Mouse (Mus musculus): ENCODE results near the gene Smc4.

The Smc4 gene

DNA sequence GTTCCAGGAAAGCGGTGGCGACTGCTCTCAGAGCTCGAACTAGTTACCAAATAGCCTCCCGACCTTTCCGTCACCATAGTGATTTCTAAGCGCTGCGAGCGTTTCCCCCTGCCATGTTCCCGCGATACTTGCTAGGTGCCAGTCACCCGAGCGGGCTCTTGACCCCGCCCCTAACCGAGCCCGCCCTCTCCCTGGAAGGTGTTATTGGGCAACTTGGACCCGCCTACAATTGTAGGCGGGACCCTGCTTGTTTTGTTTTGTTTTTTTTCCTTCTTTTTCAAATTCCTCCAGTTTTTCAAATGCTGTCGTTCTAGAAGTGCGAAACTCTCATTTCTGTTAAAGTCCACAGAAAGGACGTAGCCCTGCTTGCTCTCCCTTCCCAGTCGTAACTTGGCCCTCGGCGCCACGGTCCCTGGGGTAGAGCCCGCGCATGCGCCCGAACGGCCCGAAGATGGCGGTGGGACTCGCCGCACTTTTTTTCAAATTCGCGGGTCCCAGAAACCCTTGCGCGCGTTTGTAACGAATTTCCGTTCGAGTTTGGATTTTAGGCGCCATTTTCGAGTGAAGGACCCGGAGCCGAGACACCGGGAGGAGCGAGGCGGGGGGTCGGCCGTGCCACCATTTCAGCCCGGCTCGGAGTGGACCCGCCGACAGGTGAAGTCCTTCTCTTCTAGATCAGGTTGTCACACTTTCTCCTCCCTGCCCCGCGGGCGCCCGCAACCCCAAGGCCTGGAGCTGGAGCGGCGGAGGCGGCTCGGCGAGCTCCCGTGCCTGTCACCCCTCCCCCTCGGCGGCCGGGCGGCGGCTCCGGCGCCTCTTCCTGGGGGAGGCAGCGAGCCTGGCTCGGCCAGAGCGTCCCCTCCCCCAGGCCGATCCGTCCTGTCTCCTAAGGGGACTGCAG, at the start of gene Smc4, which contains the start of gene Ift80:
Gene Smc4, plus strand, starts transcription at position 302 of the 901 bp plus-strand sequence.
Gene Ift80, minus strand, starts transcription at position 134 of the 901 bp plus-strand sequence.
- in situ Hi-C loops (cut with MboI; ENCODE audit: unreplicated experiment in 2 of 2) = loop anchor here in 1 of 2 experiments (5.0 to 10.0 kb wide), 2 partner anchors 38 to 120 kb away; partner anchors contain the start of genes Kpna4 and Trim59

GRCm38 (mm10) chr3:68956454-68956853, 48.1 kb upstream of the Smc4 start:
- in situ Hi-C loops (cut with MboI; ENCODE audit: unreplicated experiment in 2 of 2) = loop anchor here (5.0 to 25.0 kb wide), 7 partner anchors 212 to 956 kb away; partner anchors contain the start of genes Ppm1l (in 2 of the 2) and Schip1 (in 2 of the 2)

- in situ Hi-C loops (cut with MboI; ENCODE audit: unreplicated experiment in 2 of 2) = loop anchor here (5.0 to 25.0 kb wide), 7 partner anchors 213 to 955 kb away; partner anchors contain the start of genes Ppm1l (in 2 of the 2) and Schip1 (in 2 of the 2)
Measured at GRCm38 (mm10) chr3:68957413-68957812, 47.1 kb upstream of the Smc4 start.

- in situ Hi-C loops (cut with MboI; ENCODE audit: unreplicated experiment in 2 of 2) = loop anchor here (5.0 to 25.0 kb wide), 7 partner anchors 98 to 948 kb away; partner anchors contain the start of genes Ppm1l (in 2 of the 2) and Schip1 (in 2 of the 2)
Measured at GRCm38 (mm10) chr3:68964682-68965081, 39.9 kb upstream of the Smc4 start.

- in situ Hi-C loops (cut with MboI; ENCODE audit: unreplicated experiment in 2 of 2) = loop anchor here (5.0 to 25.0 kb wide), 7 partner anchors 96 to 946 kb away; partner anchors contain the start of genes Ppm1l (in 2 of the 2) and Schip1 (in 2 of the 2)
Measured at GRCm38 (mm10) chr3:68966527-68967285, 37.8 kb upstream of the Smc4 start.

- in situ Hi-C loops (cut with MboI; ENCODE audit: unreplicated experiment in 2 of 2) = loop anchor here (5.0 to 25.0 kb wide), 7 partner anchors 95 to 945 kb away; partner anchors contain the start of genes Ppm1l (in 2 of the 2) and Schip1 (in 2 of the 2)
Measured at GRCm38 (mm10) chr3:68967404-68967803, 37.1 kb upstream of the Smc4 start.

GRCm38 (mm10) chr3:68969091-68969590, 35.4 kb upstream of the Smc4 start:
- in situ Hi-C loops (cut with MboI; ENCODE audit: unreplicated experiment in 2 of 2) = loop anchor here (5.0 to 25.0 kb wide), 7 partner anchors 93 to 943 kb away; partner anchors contain the start of genes Ppm1l (in 2 of the 2) and Schip1 (in 2 of the 2)

- in situ Hi-C loops (cut with MboI; ENCODE audit: unreplicated experiment in 2 of 2) = loop anchor here (25.0 kb wide), 3 partner anchors 339 to 939 kb away; partner anchors contain the start of genes Ppm1l (in 2 of the 2) and Schip1 (in 2 of the 2)
Measured at GRCm38 (mm10) chr3:68973574-68973973, 31.0 kb upstream of the Smc4 start.

DNA sequence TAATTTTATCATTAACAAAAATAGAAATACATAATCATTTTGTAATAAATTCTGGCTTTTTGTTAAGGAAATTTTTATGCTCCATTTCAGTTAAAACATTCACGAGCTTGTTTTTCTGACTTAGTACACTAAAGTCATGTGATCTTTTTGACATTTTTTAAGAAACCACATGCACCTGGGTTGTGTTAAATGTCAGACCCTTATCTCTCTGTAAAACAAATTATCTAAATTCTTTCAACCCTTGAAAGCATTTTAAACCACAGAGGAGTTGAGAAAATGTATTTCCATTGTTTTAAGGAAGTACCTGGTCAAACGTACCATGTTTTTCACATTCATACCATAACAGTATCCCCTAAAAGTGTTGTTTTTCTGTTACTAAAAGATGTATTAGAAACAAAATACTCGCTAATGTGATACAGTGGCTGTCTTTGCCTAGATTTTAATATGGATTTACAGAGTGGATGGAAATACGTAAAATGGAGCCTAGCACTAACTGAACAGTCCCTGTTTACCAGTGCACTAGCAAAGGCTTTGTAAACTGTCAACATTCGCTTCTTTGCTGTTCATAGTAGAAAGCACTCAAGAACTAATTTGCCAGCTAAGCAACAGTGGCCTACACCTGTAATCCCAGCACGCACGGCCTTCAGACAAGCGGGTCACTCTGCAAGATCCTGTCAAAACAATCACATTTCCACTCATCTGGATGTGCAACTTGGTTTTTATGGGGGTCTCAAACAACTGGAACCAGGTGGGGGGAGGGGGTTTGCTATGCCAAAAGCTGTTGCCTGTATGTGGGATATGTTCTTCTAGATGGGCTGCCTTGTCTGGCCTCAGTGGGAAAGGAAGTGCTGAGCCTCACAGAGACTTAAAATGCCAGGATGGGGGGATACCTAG, 29.7 kb upstream of the Smc4 start:
- in situ Hi-C loops (cut with MboI; ENCODE audit: unreplicated experiment in 2 of 2) = loop anchor here (25.0 kb wide), 3 partner anchors 337 to 937 kb away; partner anchors contain the start of genes Ppm1l (in 2 of the 2) and Schip1 (in 2 of the 2)

- in situ Hi-C loops (cut with MboI; ENCODE audit: unreplicated experiment in 2 of 2) = no loop called here
Measured at GRCm38 (mm10) chr3:68975533-68976490, 28.7 kb upstream of the Smc4 start.

GRCm38 (mm10) chr3:68977696-68978095, 26.8 kb upstream of the Smc4 start:
- in situ Hi-C loops (cut with MboI; ENCODE audit: unreplicated experiment in 2 of 2) = no loop called here

DNA sequence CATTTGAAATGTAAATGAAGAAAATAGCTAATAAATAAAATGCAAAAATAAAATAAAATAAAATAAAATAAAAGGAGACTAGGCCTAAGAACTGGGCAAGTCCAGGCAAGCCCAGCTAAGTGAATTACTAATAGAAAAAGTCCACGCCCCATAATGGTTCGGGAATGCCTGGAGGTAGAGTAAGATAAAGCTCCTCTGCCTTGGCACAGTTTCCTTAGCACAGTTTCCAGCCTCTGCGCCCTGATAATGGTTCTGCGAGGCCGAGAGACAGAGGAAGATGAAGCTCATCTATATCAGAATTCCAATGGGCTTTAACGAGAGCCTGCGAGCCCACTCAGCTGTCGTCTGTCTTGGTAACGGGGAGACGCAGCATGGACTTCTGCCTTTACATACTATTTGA, 25.4 kb upstream of the Smc4 start:
- in situ Hi-C loops (cut with MboI; ENCODE audit: unreplicated experiment in 2 of 2) = no loop called here

- in situ Hi-C loops (cut with MboI; ENCODE audit: unreplicated experiment in 2 of 2) = no loop called here
Measured at GRCm38 (mm10) chr3:68980898-68981297, 23.6 kb upstream of the Smc4 start.

- in situ Hi-C loops (cut with MboI; ENCODE audit: unreplicated experiment in 2 of 2) = no loop called here
Measured at GRCm38 (mm10) chr3:68986550-68986949, 18.0 kb upstream of the Smc4 start.

DNA sequence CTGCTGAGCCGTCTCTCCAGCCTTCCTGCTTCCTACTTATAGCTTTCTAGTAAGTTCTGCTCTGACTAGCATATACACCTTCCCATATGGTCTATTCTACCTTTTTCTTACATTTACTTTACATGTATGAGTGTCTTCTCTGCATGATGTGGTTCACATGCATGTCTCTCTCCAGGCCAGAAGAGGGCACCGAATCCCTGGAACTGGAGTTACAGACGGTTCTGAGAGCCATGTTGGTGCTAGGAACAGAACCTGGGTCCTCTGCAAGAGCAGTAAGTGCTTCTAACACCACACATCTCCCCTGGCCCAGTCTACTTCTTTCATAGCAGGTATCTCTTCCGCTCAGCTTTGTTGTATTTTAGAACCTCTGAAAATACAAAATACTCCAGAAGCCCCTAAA, 1.8 kb upstream of the Smc4 start:
- in situ Hi-C loops (cut with MboI; ENCODE audit: unreplicated experiment in 2 of 2) = loop anchor here in 1 of 2 experiments (10.0 kb wide), 1 partner anchor 122 kb away; the partner anchor contains the start of gene Kpna4

DNA sequence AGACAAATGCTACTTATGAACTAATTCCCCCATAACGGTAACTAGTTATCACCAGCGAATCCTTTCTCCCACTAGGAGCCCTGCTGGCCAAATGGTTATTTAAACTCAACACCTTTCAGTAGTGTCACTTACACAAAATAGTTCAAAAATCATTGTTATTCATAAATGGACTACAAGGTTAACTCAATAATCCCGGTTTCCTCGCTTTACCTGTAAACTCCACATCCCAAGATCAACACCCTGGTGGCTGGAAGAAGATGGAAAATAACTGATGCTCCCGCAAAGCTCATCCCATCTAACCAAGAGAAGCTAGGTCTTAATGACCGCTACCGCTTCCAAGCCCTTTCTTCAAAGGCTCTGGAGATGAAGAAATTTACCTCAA, 492 bp upstream of the Smc4 start:
- in situ Hi-C loops (cut with MboI; ENCODE audit: unreplicated experiment in 2 of 2) = loop anchor here in 1 of 2 experiments (10.0 kb wide), 1 partner anchor 121 kb away; the partner anchor contains the start of gene Kpna4

Data from v-Abl transformed pro-B cells (cell line).